Mouse (Mus musculus): ENCODE results near the gene Acsf3. TPM values are rescaled to one million over a fixed set of nuclear protein-coding genes. Genes with fewer than 3 reads are reported as not detected.

Gene Acsf3
- polyA plus RNA-seq, 1 experiment: 2.8 TPM

- Histone ChIP-seq H3K36me3 (ENCODE audit: control insufficient read depth) (peaks cover 20% of the 10 kb centered on the region), H3K9me3 (ENCODE audit: control insufficient read depth, low read length) (no peaks in the 10 kb centered on the region), H3K4me1 (ENCODE audit: control insufficient read depth) (peaks cover 2% of the 10 kb centered on the region), H3K27me3 (ENCODE audit: control insufficient read depth) (no peaks in the 10 kb centered on the region), H3K4me3 (replicated peaks) (no peak overlapping the region)
- TF ChIP-seq TAL1 (IDR thresholded peaks at IDR 0.05; ENCODE audit: low read length) (no peak), GATA1 (IDR thresholded peaks at IDR 0.05; ENCODE audit: low read length) (no peak)
Measured at GRCm38 (mm10) chr8:122816965-122817364, 41.7 kb downstream of the Acsf3 start.

- Histone ChIP-seq H3K9me3 (ENCODE audit: control insufficient read depth, low read length) (no peaks in the 10 kb centered on the region), H3K4me1 (ENCODE audit: control insufficient read depth) (peaks cover 2% of the 10 kb centered on the region), H3K4me3 (replicated peaks) (no peak overlapping the region), H3K36me3 (ENCODE audit: control insufficient read depth) (peaks cover 15% of the 10 kb centered on the region), H3K27me3 (ENCODE audit: control insufficient read depth) (no peaks in the 10 kb centered on the region)
- TF ChIP-seq GATA1 (IDR thresholded peaks at IDR 0.05; ENCODE audit: low read length) (no peak), TAL1 (IDR thresholded peaks at IDR 0.05; ENCODE audit: low read length) (no peak)
Measured at GRCm38 (mm10) chr8:122817724-122818496, 42.6 kb downstream of the Acsf3 start.

GRCm38 (mm10) chr8:122819776-122820175 is 44.5 kb downstream of the Acsf3 start:
- H3K27me3 ChIP-seq (ENCODE audit: control insufficient read depth): peaks cover 5% of the 10 kb centered on the region
- peaks cover 2% of the 10 kb centered on the region for H3K4me1 ChIP-seq (ENCODE audit: control insufficient read depth)
- no peak overlapping the region for H3K4me3 ChIP-seq (replicated peaks)
- TF ChIP-seq TAL1 (IDR thresholded peaks at IDR 0.05; ENCODE audit: low read length): no peak
- no peak for TF ChIP-seq GATA1 (IDR thresholded peaks at IDR 0.05; ENCODE audit: low read length)
- H3K9me3 ChIP-seq (ENCODE audit: control insufficient read depth, low read length): no peaks in the 10 kb centered on the region
- H3K36me3 ChIP-seq (ENCODE audit: control insufficient read depth): peaks cover 4% of the 10 kb centered on the region; the same call in 1 of the 2 replicates

- Histone ChIP-seq H3K4me3 (replicated peaks) (no peak overlapping the region), H3K4me1 (ENCODE audit: control insufficient read depth) (no peaks in the 10 kb centered on the region; the same call in 1 of the 2 replicates), H3K9me3 (ENCODE audit: control insufficient read depth, low read length) (no peaks in the 10 kb centered on the region), H3K27me3 (ENCODE audit: control insufficient read depth) (peaks cover 37% of the 10 kb centered on the region), H3K36me3 (ENCODE audit: control insufficient read depth) (no peaks in the 10 kb centered on the region)
- TF ChIP-seq TAL1 (IDR thresholded peaks at IDR 0.05; ENCODE audit: low read length): no peak
- no peak for TF ChIP-seq GATA1 (IDR thresholded peaks at IDR 0.05; ENCODE audit: low read length)
Measured at GRCm38 (mm10) chr8:122824571-122824970, 49.3 kb downstream of the Acsf3 start.

GRCm38 (mm10) chr8:122824986-122825385 is 49.7 kb downstream of the Acsf3 start:
- H3K27me3 ChIP-seq (ENCODE audit: control insufficient read depth): peaks cover 37% of the 10 kb centered on the region
- TF ChIP-seq TAL1 (IDR thresholded peaks at IDR 0.05; ENCODE audit: low read length): no peak
- no peak for TF ChIP-seq GATA1 (IDR thresholded peaks at IDR 0.05; ENCODE audit: low read length)
- peaks cover 2% of the 10 kb centered on the region; the same call in 1 of the 2 replicates for H3K4me1 ChIP-seq (ENCODE audit: control insufficient read depth)
- no peaks in the 10 kb centered on the region for H3K36me3 ChIP-seq (ENCODE audit: control insufficient read depth)
- H3K9me3 ChIP-seq (ENCODE audit: control insufficient read depth, low read length): no peaks in the 10 kb centered on the region
- no peak overlapping the region for H3K4me3 ChIP-seq (replicated peaks)

GRCm38 (mm10) chr8:122825408-122825807 is 50.1 kb downstream of the Acsf3 start:
- Histone ChIP-seq H3K4me3 (replicated peaks) (no peak overlapping the region), H3K27me3 (ENCODE audit: control insufficient read depth) (peaks cover 40% of the 10 kb centered on the region), H3K36me3 (ENCODE audit: control insufficient read depth) (no peaks in the 10 kb centered on the region), H3K4me1 (ENCODE audit: control insufficient read depth) (peaks cover 6% of the 10 kb centered on the region), H3K9me3 (ENCODE audit: control insufficient read depth, low read length) (no peaks in the 10 kb centered on the region)
- no peak for TF ChIP-seq GATA1 (IDR thresholded peaks at IDR 0.05; ENCODE audit: low read length)
- TF ChIP-seq TAL1 (IDR thresholded peaks at IDR 0.05; ENCODE audit: low read length): no peak

- TF ChIP-seq TAL1 (IDR thresholded peaks at IDR 0.05; ENCODE audit: low read length): no peak
- no peak overlapping the region for H3K4me3 ChIP-seq (replicated peaks)
- peaks cover 45% of the 10 kb centered on the region for H3K27me3 ChIP-seq (ENCODE audit: control insufficient read depth)
- H3K36me3 ChIP-seq (ENCODE audit: control insufficient read depth): no peaks in the 10 kb centered on the region
- peaks cover 9% of the 10 kb centered on the region for H3K4me1 ChIP-seq (ENCODE audit: control insufficient read depth)
- H3K9me3 ChIP-seq (ENCODE audit: control insufficient read depth, low read length): no peaks in the 10 kb centered on the region
Measured at GRCm38 (mm10) chr8:122829396-122829795, 54.1 kb downstream of the Acsf3 start.

GRCm38 (mm10) chr8:122830349-122831061 is 55.2 kb downstream of the Acsf3 start:
- Histone ChIP-seq H3K4me3 (replicated peaks) (no peak overlapping the region), H3K27me3 (ENCODE audit: control insufficient read depth) (peaks cover 36% of the 10 kb centered on the region), H3K4me1 (ENCODE audit: control insufficient read depth) (peaks cover 15% of the 10 kb centered on the region), H3K36me3 (ENCODE audit: control insufficient read depth) (no peaks in the 10 kb centered on the region), H3K9me3 (ENCODE audit: control insufficient read depth, low read length) (no peaks in the 10 kb centered on the region)
- TF ChIP-seq TAL1 (IDR thresholded peaks at IDR 0.05; ENCODE audit: low read length) (no peak), GATA1 (IDR thresholded peaks at IDR 0.05; ENCODE audit: low read length) (no peak)

- H3K4me1 ChIP-seq (ENCODE audit: control insufficient read depth): peaks cover 15% of the 10 kb centered on the region
- peaks cover 13% of the 10 kb centered on the region for H3K27me3 ChIP-seq (ENCODE audit: control insufficient read depth)
- H3K4me3 ChIP-seq (replicated peaks): no peak overlapping the region
- no peaks in the 10 kb centered on the region for H3K9me3 ChIP-seq (ENCODE audit: control insufficient read depth, low read length)
- H3K36me3 ChIP-seq (ENCODE audit: control insufficient read depth): no peaks in the 10 kb centered on the region
- TF ChIP-seq TAL1 (IDR thresholded peaks at IDR 0.05; ENCODE audit: low read length): no peak
- no peak for TF ChIP-seq GATA1 (IDR thresholded peaks at IDR 0.05; ENCODE audit: low read length)
Measured at GRCm38 (mm10) chr8:122834416-122834815, 59.1 kb downstream of the Acsf3 start.
